Mouse (Mus musculus): ENCODE results near the gene 9130213A22Rik. TPM values are rescaled to one million over a fixed set of nuclear protein-coding genes. Genes with fewer than 3 reads are reported as not detected.
"Not testable (repeated sequence)": the region's sequence is repeated elsewhere in the genome, so short reads cannot be mapped to it uniquely, and the experiment has no call there.

The 9130213A22Rik gene
- polyA plus RNA-seq, 1 experiment from 2014 or later: 0.43 TPM

GRCm38 (mm10) chr11:69095511-69096231 is 26.7 kb downstream of the 9130213A22Rik start:
- ATAC-seq (ENCODE audit: low FRiP score, low TSS enrichment): no peak
- WGBS: 2% methylated on average over 27 of the region's 27 CpGs
- H3K9ac ChIP-seq (ENCODE audit: low read depth, low read length): peak overlapping the region; percentile 74
- H3K4me2 ChIP-seq (replicated peaks; ENCODE audit: low read depth, low read length): peak overlapping the region; percentile 95
- peaks cover 22% of the 10 kb centered on the region for H3K36me3 ChIP-seq (ENCODE audit: control insufficient read depth, insufficient read depth, low read length)
- peak overlapping the region; percentile 62 for H3K4me3 ChIP-seq (ENCODE audit: low read length)
- peak overlapping the region; percentile 89 for H3K27ac ChIP-seq (ENCODE audit: low read depth, low read length)
- H3K9me3 ChIP-seq (ENCODE audit: control insufficient read depth, low read length): no peaks in the 10 kb centered on the region
- no peaks in the 10 kb centered on the region for H3K27me3 ChIP-seq (ENCODE audit: control insufficient read depth, insufficient read depth, low read length)
- H3K4me1 ChIP-seq (ENCODE audit: control insufficient read depth, insufficient read depth, low read length): peaks cover 50% of the 10 kb centered on the region

GRCm38 (mm10) chr11:69094697-69095429 is 27.5 kb downstream of the 9130213A22Rik start, which contains the start of gene Per1:
Gene Per1, plus strand, starts transcription at chr11:69095217.
- WGBS: under 1% methylated on average over 37 of the region's 37 CpGs
- peak within 1 kb of the TSS; percentile 62 for H3K4me3 ChIP-seq (ENCODE audit: low read length)
- H3K27ac ChIP-seq (ENCODE audit: low read depth, low read length): peak within 1 kb of the TSS; percentile 89
- no peaks in the 10 kb centered on the region for H3K9me3 ChIP-seq (ENCODE audit: control insufficient read depth, low read length)
- H3K4me1 ChIP-seq (ENCODE audit: control insufficient read depth, insufficient read depth, low read length): peaks cover 51% of the 10 kb centered on the region
- peak; percentile 92 for ATAC-seq (ENCODE audit: low FRiP score, low TSS enrichment)
- peak within 1 kb of the TSS; percentile 95 for H3K4me2 ChIP-seq (replicated peaks; ENCODE audit: low read depth, low read length)
- no peaks in the 10 kb centered on the region for H3K27me3 ChIP-seq (ENCODE audit: control insufficient read depth, insufficient read depth, low read length)
- H3K36me3 ChIP-seq (ENCODE audit: control insufficient read depth, insufficient read depth, low read length): peaks cover 28% of the 10 kb centered on the region
- H3K9ac ChIP-seq (ENCODE audit: low read depth, low read length): peak within 1 kb of the TSS; percentile 74

GRCm38 (mm10) chr11:69093856-69094255 is 28.5 kb downstream of the 9130213A22Rik start:
- not testable (repeated sequence) for H3K4me2 ChIP-seq (replicated peaks; ENCODE audit: low read depth, low read length); H3K9ac ChIP-seq (ENCODE audit: low read depth, low read length); H3K27ac ChIP-seq (ENCODE audit: low read depth, low read length); H3K9me3 ChIP-seq (ENCODE audit: control insufficient read depth, low read length); H3K27me3 ChIP-seq (ENCODE audit: control insufficient read depth, insufficient read depth, low read length); H3K4me3 ChIP-seq (ENCODE audit: low read length); ATAC-seq (ENCODE audit: low FRiP score, low TSS enrichment)
- Histone ChIP-seq H3K4me1 (ENCODE audit: control insufficient read depth, insufficient read depth, low read length) (peaks cover 53% of the 10 kb centered on the region), H3K36me3 (ENCODE audit: control insufficient read depth, insufficient read depth, low read length) (peaks cover 33% of the 10 kb centered on the region)
- 88% methylated on average over 7 of the region's 7 CpGs for WGBS

GRCm38 (mm10) chr11:69092871-69093270 is 29.5 kb downstream of the 9130213A22Rik start:
- no peak overlapping the region for H3K4me3 ChIP-seq (ENCODE audit: low read length)
- H3K9me3 ChIP-seq (ENCODE audit: control insufficient read depth, low read length): no peaks in the 10 kb centered on the region
- ATAC-seq (ENCODE audit: low FRiP score, low TSS enrichment): no peak
- H3K27me3 ChIP-seq (ENCODE audit: control insufficient read depth, insufficient read depth, low read length): no peaks in the 10 kb centered on the region
- 90% methylated on average over 4 of the region's 4 CpGs for whole genome bisulfite sequencing
- peaks cover 43% of the 10 kb centered on the region for H3K4me1 ChIP-seq (ENCODE audit: control insufficient read depth, insufficient read depth, low read length)
- no peak overlapping the region for H3K4me2 ChIP-seq (replicated peaks; ENCODE audit: low read depth, low read length)
- H3K9ac ChIP-seq (ENCODE audit: low read depth, low read length): no peak overlapping the region
- H3K27ac ChIP-seq (ENCODE audit: low read depth, low read length): no peak overlapping the region
- H3K36me3 ChIP-seq (ENCODE audit: control insufficient read depth, insufficient read depth, low read length): peaks cover 33% of the 10 kb centered on the region

GRCm38 (mm10) chr11:69092386-69092751 is 30.0 kb downstream of the 9130213A22Rik start:
- H3K36me3 ChIP-seq (ENCODE audit: control insufficient read depth, insufficient read depth, low read length): peaks cover 33% of the 10 kb centered on the region
- WGBS: 1% methylated on average over 3 of the region's 3 CpGs
- no peak overlapping the region for H3K4me3 ChIP-seq (ENCODE audit: low read length)
- H3K27ac ChIP-seq (ENCODE audit: low read depth, low read length): no peak overlapping the region
- H3K9me3 ChIP-seq (ENCODE audit: control insufficient read depth, low read length): no peaks in the 10 kb centered on the region
- no peak overlapping the region for H3K9ac ChIP-seq (ENCODE audit: low read depth, low read length)
- H3K4me2 ChIP-seq (replicated peaks; ENCODE audit: low read depth, low read length): no peak overlapping the region
- peaks cover 38% of the 10 kb centered on the region for H3K4me1 ChIP-seq (ENCODE audit: control insufficient read depth, insufficient read depth, low read length)
- no peaks in the 10 kb centered on the region for H3K27me3 ChIP-seq (ENCODE audit: control insufficient read depth, insufficient read depth, low read length)
- no peak for ATAC-seq (ENCODE audit: low FRiP score, low TSS enrichment)

GRCm38 (mm10) chr11:69091566-69092385 is 30.6 kb downstream of the 9130213A22Rik start:
- no peak for ATAC-seq (ENCODE audit: low FRiP score, low TSS enrichment)
- no peaks in the 10 kb centered on the region for H3K9me3 ChIP-seq (ENCODE audit: control insufficient read depth, low read length)
- peaks cover 32% of the 10 kb centered on the region for H3K4me1 ChIP-seq (ENCODE audit: control insufficient read depth, insufficient read depth, low read length)
- no peak overlapping the region for H3K4me2 ChIP-seq (replicated peaks; ENCODE audit: low read depth, low read length)
- WGBS: 66% methylated on average over 7 of the region's 7 CpGs
- peaks cover 33% of the 10 kb centered on the region for H3K36me3 ChIP-seq (ENCODE audit: control insufficient read depth, insufficient read depth, low read length)
- no peak overlapping the region for H3K9ac ChIP-seq (ENCODE audit: low read depth, low read length)
- no peak overlapping the region for H3K4me3 ChIP-seq (ENCODE audit: low read length)
- no peak overlapping the region for H3K27ac ChIP-seq (ENCODE audit: low read depth, low read length)
- no peaks in the 10 kb centered on the region for H3K27me3 ChIP-seq (ENCODE audit: control insufficient read depth, insufficient read depth, low read length)

- Histone ChIP-seq H3K27ac (ENCODE audit: low read depth, low read length) (no peak overlapping the region), H3K4me3 (ENCODE audit: low read length) (no peak overlapping the region), H3K36me3 (ENCODE audit: control insufficient read depth, insufficient read depth, low read length) (peaks cover 33% of the 10 kb centered on the region), H3K9ac (ENCODE audit: low read depth, low read length) (peak overlapping the region; percentile 99; the same call in 1 of the 2 replicates), H3K9me3 (ENCODE audit: control insufficient read depth, low read length) (no peaks in the 10 kb centered on the region), H3K4me1 (ENCODE audit: control insufficient read depth, insufficient read depth, low read length) (peaks cover 24% of the 10 kb centered on the region), H3K27me3 (ENCODE audit: control insufficient read depth, insufficient read depth, low read length) (no peaks in the 10 kb centered on the region), H3K4me2 (replicated peaks; ENCODE audit: low read depth, low read length) (peak overlapping the region; percentile 95; the same call in 1 of the 2 replicates)
- WGBS: 64% methylated on average over 4 of the region's 6 CpGs
- no peak for ATAC-seq (ENCODE audit: low FRiP score, low TSS enrichment)
Observed at GRCm38 (mm10) chr11:69090367-69090766, 32.0 kb downstream of the 9130213A22Rik start.

- no peaks in the 10 kb centered on the region for H3K9me3 ChIP-seq (ENCODE audit: control insufficient read depth, low read length)
- 81% methylated on average over 12 of the region's 12 CpGs for WGBS
Observed at GRCm38 (mm10) chr11:69089616-69090290, 32.6 kb downstream of the 9130213A22Rik start.

More at GRCm38 (mm10) chr11:69089616-69090290, 32.6 kb downstream of the 9130213A22Rik start:
- peak overlapping the region; percentile 100 for H3K4me3 ChIP-seq (ENCODE audit: low read length)
- H3K36me3 ChIP-seq (ENCODE audit: control insufficient read depth, insufficient read depth, low read length): peaks cover 33% of the 10 kb centered on the region
- H3K4me1 ChIP-seq (ENCODE audit: control insufficient read depth, insufficient read depth, low read length): peaks cover 24% of the 10 kb centered on the region
- no peak for ATAC-seq (ENCODE audit: low FRiP score, low TSS enrichment)
- no peaks in the 10 kb centered on the region for H3K27me3 ChIP-seq (ENCODE audit: control insufficient read depth, insufficient read depth, low read length)
- peak overlapping the region; percentile 99 for H3K9ac ChIP-seq (ENCODE audit: low read depth, low read length)
- peak overlapping the region; percentile 95 for H3K4me2 ChIP-seq (replicated peaks; ENCODE audit: low read depth, low read length)
- H3K27ac ChIP-seq (ENCODE audit: low read depth, low read length): 0 out of 2 replicates have a peak overlapping the region, but pooled peaks have one; percentile 94

Data from kidney, embryonic 14.5 days (tissue).